Mouse (Mus musculus) lung, embryonic 16.5 days (tissue): ENCODE measurements around the gene Nfix. TPM values are rescaled to one million over a fixed set of nuclear protein-coding genes. Genes with fewer than 3 reads are reported as not detected.

Source experiments
- ATAC-seq: fragments of 200-750 bp; cut with Nextera tagmentation; 2 replicates; pipeline ENCODE4 v1.8.0; 2017; ENCODE audit warnings: low read depth, mild to moderate bottlenecking, moderate library complexity
- H3K27ac ChIP-seq: fragments of 300-500 bp; sonication (generic); 2 replicates; pipeline ENCODE4 v1.5.1; 2014; ENCODE audit warnings: mild to moderate bottlenecking, control low read depth, low read length
- H3K27me3 ChIP-seq: fragments of 300-500 bp; sonication (generic); 2 replicates; pipeline ENCODE4 v1.6.1; 2014; ENCODE audit warnings: low read depth, low read length, mixed read lengths; ENCODE audit not compliant: control insufficient read depth, insufficient read depth
- H3K36me3 ChIP-seq: fragments of 300-500 bp; sonication (generic); 2 replicates; pipeline ENCODE4 v1.6.1; 2014; ENCODE audit warnings: low read length; ENCODE audit not compliant: control insufficient read depth, insufficient read depth
- H3K4me1 ChIP-seq: fragments of 300-500 bp; sonication (generic); replicated peaks from 2 replicates; pipeline ENCODE4 v1.6.1; 2014; ENCODE audit warnings: low read length, mixed read lengths; ENCODE audit not compliant: control insufficient read depth, insufficient read depth
- H3K4me2 ChIP-seq: fragments of 300-500 bp; sonication (generic); 2 replicates; pipeline ENCODE4 v1.6.1; 2014; ENCODE audit warnings: low read depth, low read length, control low read depth
- H3K4me3 ChIP-seq: fragments of 300-500 bp; sonication (generic); 2 replicates; pipeline ENCODE4 v1.5.1; 2014; ENCODE audit warnings: mild to moderate bottlenecking, low read length, control low read depth
- H3K9ac ChIP-seq: fragments of 300-500 bp; sonication (generic); 2 replicates; pipeline ENCODE4 v1.6.1; 2014; ENCODE audit warnings: low read length, control low read depth
- H3K9me3 ChIP-seq: fragments of 300-500 bp; sonication (generic); 2 replicates; pipeline ENCODE4 v1.6.1; 2016; ENCODE audit warnings: low read length; ENCODE audit not compliant: control insufficient read depth
- WGBS: fragments of 180-500 bp; shearing (Covaris S2); extraction: QIAGEN DNeasy Blood & Tissue Kit; methylation state at CpG from one replicate; pipeline ENCODE4 v1.1.7; 2014; 5-methylcytosine and 5-hydroxymethylcytosine counted together
- polyA plus RNA-seq: library from polyadenylated mRNA; unstranded; fragments of >200 nt; fragmentation: Nextera tagmentation; extraction: Ambion mirVana; gene quantifications from 2 replicates; pipeline ENCODE4 v1.2.1, GENCODE M21; 2015

Gene Nfix
- polyA plus RNA-seq, 1 experiment from 2014 or later = 43.9 TPM

- Histone ChIP-seq H3K36me3 (peaks cover 12% of the 10 kb centered on the region), H3K27ac (no peak overlapping the region), H3K27me3 (no peaks in the 10 kb centered on the region), H3K4me2 (no peak overlapping the region), H3K4me3 (no peak overlapping the region), H3K4me1 (peaks cover 7% of the 10 kb centered on the region), H3K9ac (no peak overlapping the region; the same call in 1 of the 2 replicates), H3K9me3 (no peaks in the 10 kb centered on the region)
- 74% methylated on average over 6 of the region's 6 CpGs for WGBS
- no peak for ATAC-seq
These were observed 47.2 kb downstream of the Nfix start for GRCm38 (mm10) chr8:84752734-84753582.

- ATAC-seq = no peak
- H3K4me3 ChIP-seq = no peak overlapping the region
- whole genome bisulfite sequencing = 72% methylated on average over 16 of the region's 16 CpGs
- no peak overlapping the region for H3K4me2 ChIP-seq
- H3K27ac ChIP-seq = no peak overlapping the region
- no peaks in the 10 kb centered on the region for H3K9me3 ChIP-seq
- H3K9ac ChIP-seq = no peak overlapping the region
- peaks cover 18% of the 10 kb centered on the region for H3K4me1 ChIP-seq
- peaks cover 4% of the 10 kb centered on the region for H3K36me3 ChIP-seq
- H3K27me3 ChIP-seq = no peaks in the 10 kb centered on the region
These were observed 50.6 kb downstream of the Nfix start for GRCm38 (mm10) chr8:84749519-84749918.

GRCm38 (mm10) chr8:84745032-84745925 is 54.9 kb downstream of the Nfix start:
- H3K4me1 ChIP-seq = peaks cover 61% of the 10 kb centered on the region
- peak overlapping the region; percentile 84 for H3K27ac ChIP-seq
- H3K9ac ChIP-seq = peak overlapping the region; percentile 17
- WGBS = 16% methylated on average over 17 of the region's 17 CpGs
- H3K27me3 ChIP-seq = no peaks in the 10 kb centered on the region
- peak overlapping the region; percentile 12; the same call in 1 of the 2 replicates for H3K4me2 ChIP-seq
- no peaks in the 10 kb centered on the region for H3K36me3 ChIP-seq
- no peaks in the 10 kb centered on the region for H3K9me3 ChIP-seq
- H3K4me3 ChIP-seq = no peak overlapping the region
- no peak for ATAC-seq

GRCm38 (mm10) chr8:84743517-84744420 is 56.4 kb downstream of the Nfix start:
- peak; percentile 63 for ATAC-seq
- H3K4me2 ChIP-seq = peak overlapping the region; percentile 36; the same call in 1 of the 2 replicates
- H3K4me1 ChIP-seq = peaks cover 76% of the 10 kb centered on the region
- H3K36me3 ChIP-seq = no peaks in the 10 kb centered on the region
- H3K9ac ChIP-seq = peak overlapping the region; percentile 17
- H3K9me3 ChIP-seq = no peaks in the 10 kb centered on the region
- no peaks in the 10 kb centered on the region for H3K27me3 ChIP-seq
- WGBS = 15% methylated on average over 17 of the region's 17 CpGs
- H3K4me3 ChIP-seq = no peak overlapping the region
- peak overlapping the region; percentile 84 for H3K27ac ChIP-seq

GRCm38 (mm10) chr8:84743054-84743415 is 57.1 kb downstream of the Nfix start:
- ATAC-seq = peak; percentile 15
- Histone ChIP-seq H3K27ac (peak overlapping the region; percentile 84), H3K4me2 (peak overlapping the region; percentile 36), H3K27me3 (no peaks in the 10 kb centered on the region), H3K4me3 (0 out of 2 replicates have a peak overlapping the region, but pooled peaks have one; percentile 2), H3K36me3 (no peaks in the 10 kb centered on the region), H3K9ac (peak overlapping the region; percentile 57), H3K9me3 (no peaks in the 10 kb centered on the region), H3K4me1 (peaks cover 83% of the 10 kb centered on the region)
- 18% methylated on average over 10 of the region's 10 CpGs for WGBS

- peak overlapping the region; percentile 36 for H3K4me2 ChIP-seq
- H3K9ac ChIP-seq = peak overlapping the region; percentile 57
- H3K36me3 ChIP-seq = no peaks in the 10 kb centered on the region
- H3K4me1 ChIP-seq = peaks cover 89% of the 10 kb centered on the region
- H3K4me3 ChIP-seq = peak overlapping the region; percentile 2; the same call in 1 of the 2 replicates
- ATAC-seq = peak; percentile 62
- no peaks in the 10 kb centered on the region for H3K27me3 ChIP-seq
- WGBS = 15% methylated on average over 31 of the region's 32 CpGs
- H3K9me3 ChIP-seq = no peaks in the 10 kb centered on the region
- peak overlapping the region; percentile 84 for H3K27ac ChIP-seq
These were observed 57.7 kb downstream of the Nfix start for GRCm38 (mm10) chr8:84742171-84743053.

GRCm38 (mm10) chr8:84740895-84741843 is 59.0 kb downstream of the Nfix start:
- Histone ChIP-seq H3K4me3 (no peak overlapping the region), H3K9me3 (no peaks in the 10 kb centered on the region), H3K4me2 (0 out of 2 replicates have a peak overlapping the region, but pooled peaks have one; percentile 5), H3K27ac (peak overlapping the region; percentile 84), H3K27me3 (no peaks in the 10 kb centered on the region), H3K9ac (no peak overlapping the region; the same call in 1 of the 2 replicates), H3K36me3 (no peaks in the 10 kb centered on the region), H3K4me1 (peaks cover 86% of the 10 kb centered on the region)
- no peak for ATAC-seq
- WGBS = 38% methylated on average over 13 of the region's 13 CpGs
